Mouse (Mus musculus) CD4-positive, CD25-positive, alpha-beta regulatory T cell, adult 4 months (primary cell): ENCODE measurements around the gene Gm20696. TPM values are rescaled to one million over a fixed set of nuclear protein-coding genes. Genes with fewer than 3 reads are reported as not detected.

ENCODE experiments used
- ATAC-seq: one replicate; pipeline ENCODE4 v1.8.0; 2017
- polyA plus RNA-seq, 2 experiments: library from polyadenylated mRNA; unstranded; fragments of 100-300 nt; shearing (Covaris generic); gene quantifications; one replicate each; pipeline ENCODE4 v1.2.1; 2017

The Gm20696 gene
- polyA plus RNA-seq, 2 experiments from 2014 or later = 19.5 to 26.0 TPM

DNA sequence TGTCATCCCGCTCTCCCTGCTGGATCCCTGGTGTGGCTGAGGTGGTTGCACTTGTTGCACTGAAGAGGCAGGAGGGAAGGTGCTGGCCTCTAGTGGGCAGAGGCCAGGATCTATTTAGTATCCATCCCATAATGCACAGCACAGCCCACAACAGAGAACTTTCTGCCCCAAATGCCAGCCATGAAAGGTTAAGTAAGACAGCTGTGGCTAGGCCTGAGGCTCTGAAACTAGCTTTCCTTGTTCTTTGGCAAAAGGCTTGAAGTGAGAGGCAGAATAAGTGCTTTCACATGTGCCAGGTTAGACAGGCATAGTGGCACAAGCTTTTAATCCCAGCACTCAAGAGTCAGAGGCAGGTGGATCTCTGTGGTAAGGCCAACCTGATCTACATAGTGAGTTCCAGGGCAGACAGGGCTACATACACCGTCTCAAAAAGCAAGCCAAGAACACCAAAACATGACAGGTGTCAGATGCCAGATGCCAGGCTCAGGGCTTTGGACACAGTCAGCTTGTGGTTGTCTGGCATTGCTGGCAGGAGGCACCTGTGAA is 281.5 kb downstream of the Gm20696 start:
- no peak for ATAC-seq

DNA sequence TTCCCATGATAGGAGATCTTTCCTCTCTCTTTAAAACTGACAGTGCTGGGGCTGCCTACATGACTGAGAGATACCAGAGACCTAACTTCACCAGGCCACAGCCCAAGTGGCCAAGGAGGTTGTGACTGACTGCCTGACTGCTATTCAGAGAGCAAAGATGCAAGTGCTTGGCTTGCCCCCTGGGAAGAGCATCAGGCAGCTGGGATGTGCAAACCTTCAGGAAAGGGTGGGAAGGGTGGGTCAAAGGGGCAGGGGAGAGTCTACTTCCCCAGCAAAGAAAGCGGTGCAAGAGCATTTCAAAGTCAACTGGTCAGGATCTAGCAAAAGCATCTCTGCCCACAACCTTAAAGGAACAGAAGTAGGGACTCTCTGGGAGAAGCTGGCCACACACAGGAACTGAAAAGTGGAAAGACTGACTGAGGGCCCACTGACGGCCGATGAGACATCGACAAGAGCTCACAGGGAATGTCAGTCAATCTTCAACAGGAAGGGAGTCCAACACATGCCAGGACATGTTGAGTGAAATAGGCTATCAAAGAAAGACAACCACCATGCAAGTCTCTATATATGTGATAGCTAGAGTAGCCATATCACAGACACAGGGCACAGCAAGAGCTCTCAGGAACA is 282.6 kb downstream of the Gm20696 start:
- ATAC-seq = no peak

DNA sequence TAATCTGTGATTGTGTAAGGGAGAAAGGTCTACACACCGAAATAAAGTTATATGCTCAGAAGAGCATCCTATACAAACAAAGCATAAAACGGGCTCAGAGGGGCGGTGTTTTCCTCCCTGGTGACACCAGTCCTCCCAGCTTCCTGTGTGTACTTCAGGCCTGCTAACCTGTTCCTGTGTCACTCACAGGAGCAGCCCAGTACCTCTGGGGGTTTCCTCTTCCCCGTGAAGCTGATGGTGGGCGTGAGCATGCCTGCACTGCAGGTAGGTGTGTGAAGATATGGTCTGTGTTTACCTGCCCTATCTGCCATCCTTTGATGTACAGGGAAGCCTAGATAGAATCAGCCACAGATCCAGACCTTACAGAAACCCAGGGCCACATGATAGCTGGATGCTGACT is 286.5 kb downstream of the Gm20696 start:
- peak; percentile 74 for ATAC-seq

DNA sequence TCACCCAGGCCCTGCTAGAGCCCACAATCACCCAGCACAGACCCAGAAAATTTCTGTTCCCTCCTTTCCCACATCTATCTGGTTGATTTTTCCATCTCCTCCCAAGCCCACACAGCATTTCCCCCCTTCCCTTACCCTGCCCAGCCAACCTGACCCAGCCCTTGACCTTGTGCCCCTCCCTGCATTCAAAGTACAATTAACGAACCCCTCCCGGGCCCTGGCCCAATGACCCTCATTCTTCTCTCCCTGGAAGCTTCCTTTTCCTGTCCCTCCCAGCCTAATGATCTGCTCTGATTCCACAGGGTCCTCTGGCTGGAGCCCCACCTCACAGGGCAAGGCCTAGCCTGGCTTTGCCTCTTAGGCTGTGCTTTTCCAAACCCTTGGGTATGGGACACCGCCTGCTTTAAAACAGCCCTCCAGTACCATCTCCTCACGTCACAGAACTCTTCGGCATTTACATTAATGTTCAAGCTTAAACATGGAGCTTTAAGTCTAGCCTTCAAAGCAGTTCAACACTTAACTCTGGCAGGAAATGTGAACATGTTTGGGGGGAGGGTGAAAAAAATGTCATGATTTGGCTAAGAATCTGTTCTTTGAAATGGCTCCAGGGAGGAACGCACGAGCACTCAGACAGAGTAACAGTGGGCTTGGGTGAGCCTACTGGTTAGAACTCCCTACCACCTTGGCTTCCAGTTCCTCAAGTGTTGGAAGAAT is 287.4 kb downstream of the Gm20696 start:
- ATAC-seq = peak; percentile 6

DNA sequence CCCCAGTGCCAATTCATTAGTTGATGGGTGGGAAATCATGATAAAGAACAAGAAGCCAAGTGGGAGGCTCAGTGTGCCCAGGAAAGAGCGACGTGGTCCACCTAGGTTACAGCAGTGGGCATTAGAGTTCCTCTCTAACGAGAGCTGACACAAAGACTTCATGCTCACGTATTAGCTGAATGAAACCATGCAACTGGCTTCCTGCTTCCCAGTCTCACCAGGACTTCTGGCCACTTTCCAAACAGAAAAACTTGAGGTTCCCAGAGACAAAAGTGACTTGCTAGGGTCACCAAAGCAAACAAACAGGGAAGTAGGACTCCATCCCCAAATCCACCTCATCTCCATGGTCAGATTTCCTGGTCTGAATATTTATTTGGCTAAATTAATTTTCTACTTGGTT is 288.9 kb downstream of the Gm20696 start:
- ATAC-seq = no peak

DNA sequence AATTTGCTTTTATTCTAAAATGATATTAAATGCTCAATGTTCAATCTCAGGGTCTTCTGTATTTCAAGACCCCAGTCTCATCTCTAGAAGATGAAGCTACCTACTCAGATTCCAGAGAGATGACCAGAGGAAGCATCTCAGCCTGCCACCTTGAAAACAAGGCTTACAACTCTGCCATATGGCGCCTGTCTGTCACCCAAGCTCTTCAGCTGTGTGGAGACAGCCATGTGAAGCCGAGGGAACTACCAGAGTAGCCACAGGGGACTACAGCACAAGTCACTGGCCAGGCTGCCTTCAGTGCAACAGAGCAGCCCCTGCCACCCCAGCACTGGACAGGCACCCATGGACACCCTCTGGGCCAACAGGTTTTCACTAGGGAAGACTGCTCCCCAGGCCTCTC is 289.5 kb downstream of the Gm20696 start:
- no peak for ATAC-seq

DNA sequence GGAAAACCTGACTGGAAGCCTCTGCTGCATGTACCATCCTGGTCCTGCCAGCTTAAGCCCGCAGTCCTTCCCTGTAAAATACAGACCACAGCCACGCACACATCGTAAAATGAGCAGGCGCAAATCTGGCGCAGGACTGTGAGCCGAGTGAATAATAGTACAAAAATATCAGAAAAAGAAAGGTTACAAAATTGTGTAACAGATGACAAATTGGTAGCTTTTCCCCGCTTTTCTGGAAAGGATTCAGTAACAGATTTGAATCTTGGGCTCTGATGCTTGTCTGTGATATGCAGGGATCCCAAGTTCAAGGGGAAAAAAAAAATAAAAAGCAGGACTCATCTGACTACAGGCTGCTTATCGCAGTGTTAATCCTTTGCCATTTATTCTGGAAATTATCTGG is 289.9 kb downstream of the Gm20696 start:
- no peak for ATAC-seq

DNA sequence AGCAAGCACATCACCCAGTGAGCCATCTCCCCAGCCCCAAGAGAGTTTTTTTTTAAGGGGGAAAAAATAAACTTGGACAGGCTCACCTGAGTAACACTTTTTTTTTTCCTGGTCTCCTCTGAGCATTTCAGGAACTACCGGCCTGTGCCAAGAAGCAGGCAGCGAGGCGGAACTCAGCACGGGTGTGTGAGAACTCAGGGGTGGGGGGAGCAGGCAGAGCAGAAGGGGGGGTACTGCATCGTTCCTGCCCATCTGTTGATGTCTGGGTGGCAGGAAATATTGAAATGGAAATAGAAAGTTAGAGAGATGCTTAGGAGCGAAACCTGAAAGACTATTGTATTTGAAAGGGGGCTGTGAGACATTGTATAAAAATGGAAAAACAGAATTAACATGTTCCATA is 290.7 kb downstream of the Gm20696 start:
- ATAC-seq = peak; percentile 17

DNA sequence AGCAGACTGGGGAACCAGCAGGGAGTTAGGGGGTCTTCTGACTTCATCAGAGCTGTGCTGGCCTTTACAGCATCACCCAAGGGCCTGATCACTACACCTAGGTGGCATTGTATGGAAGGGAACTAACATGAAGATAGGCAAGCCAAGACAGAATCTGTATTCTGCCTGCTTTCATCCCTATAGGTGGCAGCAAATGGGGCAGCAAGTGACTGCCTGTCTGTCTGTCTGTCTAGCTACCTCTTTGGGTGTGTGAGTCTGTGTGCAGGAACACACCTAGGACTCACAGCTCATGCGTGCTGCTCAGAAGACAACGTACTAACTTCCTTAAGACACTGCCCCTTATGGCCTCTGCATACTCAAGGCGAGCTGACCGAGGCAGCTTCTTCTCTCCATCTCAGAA is 291.2 kb downstream of the Gm20696 start:
- ATAC-seq = peak; percentile 27

DNA sequence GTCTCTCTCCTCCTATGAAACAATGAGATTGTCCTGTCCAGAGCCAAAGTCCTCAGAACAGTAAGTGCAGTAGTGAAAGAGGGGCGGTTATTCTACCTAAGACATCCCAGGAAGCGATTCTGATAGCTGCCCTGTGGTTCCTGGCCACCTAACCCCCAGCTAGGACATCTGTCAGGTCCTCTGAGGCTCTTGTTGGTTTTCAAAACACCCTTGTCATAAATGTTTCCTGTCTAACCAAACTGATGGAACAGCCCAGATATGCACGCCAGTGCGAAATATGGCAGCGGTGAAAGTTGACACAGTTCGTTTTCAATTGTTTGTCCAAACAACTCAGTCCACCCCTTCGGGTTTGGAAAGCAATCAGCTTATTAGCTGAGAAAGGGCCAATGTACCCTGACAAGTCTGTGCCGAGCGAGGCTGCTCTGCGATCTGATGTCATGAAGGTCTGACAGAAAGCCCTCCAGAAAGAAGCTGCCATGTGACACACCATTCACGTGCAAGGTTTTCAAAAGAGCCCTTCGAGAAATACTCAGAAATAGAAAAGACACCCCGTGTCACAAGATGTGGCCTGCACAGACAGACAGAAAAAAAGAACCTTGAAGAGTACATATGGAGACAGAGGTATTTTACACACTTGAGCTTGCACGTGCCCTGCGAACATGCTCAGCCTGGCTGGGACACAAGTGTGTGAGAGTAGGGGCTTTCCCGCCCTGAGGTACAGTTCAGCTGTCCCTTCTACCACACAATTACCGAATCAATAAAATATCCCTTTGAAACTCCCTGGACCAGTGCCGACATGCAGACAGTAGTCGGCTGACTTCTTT is 291.9 kb downstream of the Gm20696 start:
- ATAC-seq = peak; percentile 61

DNA sequence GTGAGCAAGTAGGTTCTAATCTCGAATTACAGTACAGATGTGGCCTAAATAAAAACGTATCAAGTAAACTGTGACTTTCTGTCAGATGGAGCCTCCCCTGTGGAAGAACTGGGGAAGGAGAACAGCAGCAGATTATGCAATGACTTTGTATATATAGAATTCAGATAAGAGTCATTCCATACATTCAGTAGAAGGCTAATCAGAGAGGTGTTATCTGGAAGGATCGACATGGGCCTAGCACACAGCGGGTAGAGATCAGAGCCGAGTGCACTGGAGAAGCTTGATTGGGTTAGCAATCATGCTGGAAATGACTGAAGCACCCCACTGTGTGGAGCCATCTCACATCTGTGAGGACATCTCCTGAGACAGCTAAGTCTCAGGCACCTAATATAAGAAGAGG is 294.2 kb downstream of the Gm20696 start:
- no peak for ATAC-seq

DNA sequence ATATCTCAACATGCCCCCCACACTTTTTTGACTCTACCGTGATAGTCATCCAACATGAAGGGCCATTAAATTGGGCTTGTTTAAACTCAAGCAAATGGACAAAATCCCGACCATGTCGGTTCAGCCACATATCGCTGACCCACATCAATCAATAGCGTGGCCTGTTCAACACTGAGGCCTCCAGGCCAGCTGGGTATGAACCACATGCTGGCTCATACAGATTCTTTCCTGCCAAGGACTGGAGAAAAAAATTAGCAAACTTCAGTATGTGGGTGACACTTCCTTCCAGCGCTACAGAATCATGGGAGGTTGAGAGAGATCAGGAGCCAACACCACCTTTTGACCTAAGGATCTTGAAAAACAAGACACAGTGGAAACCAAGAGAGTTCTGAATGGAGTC is 294.6 kb downstream of the Gm20696 start:
- ATAC-seq = no peak

DNA sequence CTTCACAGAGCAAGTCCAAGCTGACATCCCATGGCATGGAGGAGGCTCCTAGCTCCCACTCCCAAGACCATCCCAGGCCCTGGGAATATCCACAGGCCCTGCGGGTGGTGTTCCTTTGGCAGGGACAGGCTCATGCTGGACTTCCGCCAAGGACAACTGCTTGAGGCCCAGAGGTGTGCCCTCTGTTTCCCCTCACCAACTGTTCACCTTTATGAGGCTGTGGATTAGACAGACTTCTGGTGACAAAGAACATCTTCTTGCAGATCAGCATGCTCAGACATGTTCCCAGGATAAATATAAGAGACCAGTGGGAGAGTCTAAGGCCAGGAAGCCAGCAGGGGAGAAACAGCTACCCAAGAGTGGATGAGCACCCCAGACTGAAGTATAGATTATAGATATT is 296.7 kb downstream of the Gm20696 start:
- ATAC-seq = no peak

DNA sequence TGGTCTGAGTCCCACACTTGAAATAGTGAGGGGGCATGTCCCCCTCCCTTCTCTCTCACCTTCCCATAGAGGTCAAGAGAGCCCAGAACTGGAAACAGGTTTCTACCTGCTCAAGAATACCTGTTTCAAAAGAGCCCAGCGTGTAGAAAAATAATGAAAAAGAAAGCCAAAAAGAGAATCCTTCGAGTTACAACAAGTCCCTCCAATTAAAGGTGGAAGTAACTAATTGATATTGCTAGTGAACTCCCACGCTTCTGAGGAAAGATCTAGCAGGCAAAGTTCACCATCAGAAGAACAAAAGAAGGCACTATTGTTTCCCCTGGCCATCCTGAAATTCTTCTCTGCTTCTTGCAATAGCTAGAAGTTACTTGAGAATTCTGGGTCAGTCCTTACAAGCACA is 297.4 kb downstream of the Gm20696 start:
- ATAC-seq = no peak

DNA sequence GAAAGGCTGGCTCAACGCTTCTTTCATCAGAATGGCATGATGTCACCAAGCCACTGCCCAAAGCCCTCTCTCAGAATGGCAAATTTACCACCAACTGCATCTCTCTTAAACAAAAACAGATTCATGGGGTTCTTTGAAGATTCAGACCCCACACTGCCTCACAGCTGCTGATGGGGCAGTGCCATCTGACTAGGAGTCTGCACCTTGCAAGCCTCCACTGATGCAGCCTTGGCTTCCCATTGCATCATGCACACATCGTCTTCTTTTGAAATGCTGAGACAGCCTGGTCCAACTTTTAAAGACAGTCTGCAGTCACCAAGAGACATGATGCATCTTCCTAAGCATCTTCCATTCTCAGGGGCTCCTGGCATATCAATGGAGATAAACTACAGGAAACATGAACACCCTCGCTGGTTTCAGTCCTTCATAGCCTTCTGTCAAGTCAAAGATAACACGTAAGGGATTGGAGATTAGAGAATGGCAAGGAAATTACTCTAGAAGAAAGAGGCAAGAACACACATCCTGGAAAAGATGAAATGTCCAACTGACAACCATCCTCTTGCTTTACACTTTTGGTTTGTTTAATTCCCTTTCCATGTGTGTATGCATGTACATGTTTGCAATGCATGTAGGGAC is 298.4 kb downstream of the Gm20696 start:
- no peak for ATAC-seq

DNA sequence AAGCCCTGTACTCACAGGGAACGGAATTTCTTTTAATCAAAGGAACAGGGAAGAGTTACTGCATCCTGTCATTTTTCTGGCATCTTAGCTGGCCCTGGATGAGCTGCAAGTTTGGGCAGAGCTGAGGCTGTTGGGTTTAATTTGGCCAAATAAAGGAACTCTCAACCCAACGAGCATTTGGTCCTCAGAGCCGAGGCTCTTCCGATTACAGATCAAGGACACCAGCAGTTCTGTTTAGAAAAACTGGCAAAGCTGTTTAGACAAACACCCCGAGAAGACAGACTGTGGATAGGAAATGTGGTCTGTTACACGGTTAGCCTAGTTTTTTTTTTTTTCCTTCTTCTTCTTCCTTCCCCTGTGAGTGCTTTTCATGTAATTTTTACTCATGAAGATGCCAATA is 302.1 kb downstream of the Gm20696 start:
- no peak for ATAC-seq

DNA sequence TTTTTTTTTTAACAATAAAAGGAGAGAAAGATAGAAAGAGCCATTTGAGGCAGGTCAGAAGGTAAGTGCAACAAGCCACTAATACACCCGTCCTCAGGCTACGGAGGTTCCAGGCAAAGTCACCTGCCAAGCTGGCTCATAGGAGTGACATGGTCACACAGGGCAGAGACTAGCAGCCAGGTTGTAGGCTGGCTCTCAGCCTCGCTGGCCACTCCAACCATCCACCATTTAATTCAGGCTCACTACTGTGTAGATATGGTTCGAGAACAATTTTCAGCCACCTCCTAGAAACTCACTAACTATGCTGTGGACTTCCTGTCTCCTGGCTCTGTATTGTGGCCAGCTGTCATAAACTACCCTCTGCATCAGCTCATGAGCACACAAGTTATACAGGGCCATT is 306.0 kb downstream of the Gm20696 start:
- no peak for ATAC-seq

DNA sequence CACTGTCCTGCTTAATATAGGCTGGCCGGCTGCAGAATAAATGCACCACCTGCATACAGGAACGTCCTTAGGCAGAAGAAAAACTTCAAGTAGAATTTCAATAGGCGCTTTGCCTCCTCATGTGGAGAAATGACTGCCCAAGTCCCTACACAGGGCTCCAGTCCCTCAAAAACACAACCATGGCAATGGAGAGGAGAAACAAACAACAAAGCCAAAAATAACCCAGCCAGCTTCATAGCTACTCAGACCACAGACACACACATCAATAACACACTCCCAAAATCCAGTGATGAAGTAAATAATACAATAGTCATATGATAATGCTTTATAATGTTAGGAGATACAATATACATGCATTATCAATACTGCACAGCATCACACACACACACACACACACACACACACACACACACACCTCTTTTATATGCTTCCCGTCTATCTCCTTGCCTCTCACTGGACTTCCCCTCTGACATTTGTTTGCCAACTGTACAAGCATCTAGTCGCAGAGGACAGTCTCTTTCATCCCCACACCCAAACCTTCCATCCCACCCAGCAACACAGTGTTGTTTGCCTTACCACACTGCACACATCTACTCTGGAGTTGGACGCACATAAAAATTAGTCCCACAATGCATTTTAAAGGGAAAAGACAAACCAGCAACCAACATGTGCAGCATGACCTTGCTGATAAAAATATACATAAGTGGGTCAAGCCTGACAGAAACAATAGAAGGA is 306.7 kb downstream of the Gm20696 start:
- ATAC-seq = peak; percentile 25

DNA sequence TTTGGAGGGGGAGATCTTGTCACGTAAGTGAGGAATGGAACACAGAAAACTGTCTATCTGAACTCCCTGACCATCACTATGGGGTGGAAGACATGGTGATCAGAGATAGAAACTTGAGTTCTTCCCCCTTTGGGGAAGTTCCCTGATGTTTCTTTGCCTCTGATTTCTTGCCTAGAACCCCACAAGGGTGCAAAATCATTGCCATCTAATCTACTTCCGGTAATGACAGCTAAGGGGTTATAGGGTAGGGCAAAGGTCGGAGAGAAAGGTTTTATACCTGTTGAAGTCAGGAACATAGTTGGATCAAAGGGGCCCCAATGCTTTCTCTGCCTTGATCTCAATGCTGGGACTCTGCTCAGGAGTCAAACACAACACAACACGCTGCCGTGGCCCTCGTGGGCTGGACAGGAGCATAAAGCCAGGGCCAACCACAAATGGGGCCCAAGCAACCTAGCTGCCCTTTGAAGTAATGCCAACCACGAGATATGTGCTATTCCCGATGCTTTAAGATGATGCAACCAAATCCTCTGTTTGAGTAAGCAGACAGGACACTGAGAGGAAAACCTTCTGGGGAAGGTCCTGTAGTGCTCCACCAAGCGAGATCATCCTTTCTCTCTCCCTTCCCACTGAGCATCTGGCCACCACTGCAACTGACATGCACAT is 307.4 kb downstream of the Gm20696 start:
- ATAC-seq = peak; percentile 60

DNA sequence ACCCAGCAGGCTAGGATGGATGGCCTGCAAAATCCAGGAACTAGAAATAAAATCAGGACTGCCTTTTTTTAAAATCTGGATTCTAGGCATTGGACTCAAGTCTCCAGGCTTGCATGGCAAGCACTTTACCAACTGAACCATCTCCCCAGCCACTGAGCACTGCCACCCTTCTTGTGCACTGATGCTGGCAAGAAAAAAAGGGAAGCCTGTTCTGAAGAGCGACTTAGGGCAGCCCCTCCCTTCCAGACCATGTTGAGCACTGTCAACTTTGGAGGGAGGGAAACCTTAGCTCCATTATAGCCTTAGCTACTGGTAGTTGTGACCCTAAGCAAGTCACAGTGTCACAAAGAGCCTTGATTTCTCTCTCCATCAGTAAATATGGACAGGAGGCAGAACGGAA is 308.7 kb downstream of the Gm20696 start:
- ATAC-seq = no peak

DNA sequence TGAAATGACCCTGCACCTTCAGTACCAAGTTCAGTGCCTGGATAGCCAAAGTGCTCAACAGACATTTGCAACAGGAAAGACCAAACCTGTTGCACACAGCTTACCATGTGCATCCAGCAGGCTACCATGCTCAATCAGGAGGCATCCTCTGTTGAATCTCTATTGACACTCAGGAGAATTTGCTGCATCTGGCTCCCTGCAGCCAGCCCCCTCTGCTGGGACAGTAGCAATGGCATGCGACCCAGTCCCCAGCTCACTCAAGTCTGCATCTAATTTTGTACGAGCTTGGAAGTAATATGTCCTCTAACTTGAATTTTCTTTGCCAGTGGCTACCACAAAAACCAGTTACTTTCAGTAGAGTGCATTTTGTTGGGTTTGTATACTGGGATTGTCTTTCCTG is 312.3 kb downstream of the Gm20696 start:
- ATAC-seq = no peak

DNA sequence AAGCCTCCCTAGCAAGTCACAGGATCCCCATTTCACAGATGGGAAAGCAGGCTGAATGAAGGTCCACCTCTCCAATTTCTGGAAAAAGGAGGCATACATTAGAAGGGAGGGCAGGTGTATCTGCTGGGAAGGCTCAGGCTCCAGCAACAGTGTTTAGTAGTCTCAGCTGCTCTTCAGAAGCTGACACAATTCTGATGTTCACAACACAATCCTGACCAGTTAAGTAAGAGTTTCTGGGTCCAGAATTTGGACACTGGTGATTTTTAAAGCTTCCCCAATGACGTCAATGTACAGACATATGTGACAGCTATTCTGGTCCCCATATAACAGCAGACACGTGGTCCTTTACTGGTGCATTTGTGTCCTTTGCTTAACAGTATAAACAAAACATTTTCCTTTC is 313.2 kb downstream of the Gm20696 start:
- ATAC-seq = no peak
